Mouse (Mus musculus): ENCODE results near the gene Epb41l1. TPM values are rescaled to one million over a fixed set of nuclear protein-coding genes. Genes with fewer than 3 reads are reported as not detected.

Epb41l1 gene
- polyA plus RNA-seq, 1 experiment from 2014 or later, result 0.54 TPM

- Histone ChIP-seq H3K4me3 (replicated peaks) (peak within 1 kb of the TSS; percentile 91), H3K36me3 (replicated peaks) (peaks cover 25% of the 10 kb centered on the region), H3K4me2 (peak within 1 kb of the TSS; percentile 76), H3K27ac (replicated peaks) (peak within 1 kb of the TSS; percentile 76), H3K9ac (peak within 1 kb of the TSS; percentile 84), H3K27me3 (no peaks in the 10 kb centered on the region), H3K4me1 (replicated peaks) (peaks cover 27% of the 10 kb centered on the region), H3K9me3 (replicated peaks) (no peaks in the 10 kb centered on the region)
- peak; percentile 54 for ATAC-seq (ENCODE audit: insufficient read depth)
- 4% methylated on average over 39 of the region's 39 CpGs for WGBS (ENCODE audit: insufficient replicate concordance)
Observed at GRCm38 (mm10) chr2:156547123-156547891, 126.6 kb downstream of the Epb41l1 start, which contains the start of gene Aar2. TSS of gene Aar2 (plus strand) at chr2:156547584.

GRCm38 (mm10) chr2:156552421-156552820 lies 131.7 kb downstream of the Epb41l1 start:
- 86% methylated on average over 4 of the region's 4 CpGs for WGBS (ENCODE audit: insufficient replicate concordance)
- Histone ChIP-seq H3K36me3 (replicated peaks) (peaks cover 68% of the 10 kb centered on the region), H3K4me3 (replicated peaks) (no peak overlapping the region), H3K4me1 (replicated peaks) (peaks cover 17% of the 10 kb centered on the region; the same call in 1 of the 2 replicates), H3K27ac (replicated peaks) (no peak overlapping the region), H3K9me3 (replicated peaks) (no peaks in the 10 kb centered on the region), H3K9ac (no peak overlapping the region), H3K4me2 (no peak overlapping the region), H3K27me3 (no peaks in the 10 kb centered on the region)
- no peak for ATAC-seq (ENCODE audit: insufficient read depth)

- 13% methylated on average over 2 of the region's 2 CpGs for WGBS (ENCODE audit: insufficient replicate concordance)
Observed at GRCm38 (mm10) chr2:156561808-156562207, 141.1 kb downstream of the Epb41l1 start.

GRCm38 (mm10) chr2:156563557-156563956 lies 142.8 kb downstream of the Epb41l1 start:
- Histone ChIP-seq H3K4me2 (no peak overlapping the region), H3K4me3 (replicated peaks) (no peak overlapping the region), H3K27ac (replicated peaks) (no peak overlapping the region), H3K36me3 (replicated peaks) (peaks cover 42% of the 10 kb centered on the region), H3K4me1 (replicated peaks) (peaks cover 5% of the 10 kb centered on the region), H3K9ac (no peak overlapping the region), H3K9me3 (replicated peaks) (no peaks in the 10 kb centered on the region), H3K27me3 (no peaks in the 10 kb centered on the region)
- ATAC-seq (ENCODE audit: insufficient read depth), result no peak
- 69% methylated on average over 5 of the region's 5 CpGs for WGBS (ENCODE audit: insufficient replicate concordance)

More at GRCm38 (mm10) chr2:156561808-156562207, 141.1 kb downstream of the Epb41l1 start:
- Histone ChIP-seq H3K9me3 (replicated peaks) (no peaks in the 10 kb centered on the region), H3K27ac (replicated peaks) (no peak overlapping the region), H3K36me3 (replicated peaks) (peaks cover 41% of the 10 kb centered on the region), H3K9ac (no peak overlapping the region), H3K27me3 (no peaks in the 10 kb centered on the region), H3K4me2 (no peak overlapping the region), H3K4me3 (replicated peaks) (no peak overlapping the region), H3K4me1 (replicated peaks) (peaks cover 5% of the 10 kb centered on the region)
- no peak for ATAC-seq (ENCODE audit: insufficient read depth)

GRCm38 (mm10) chr2:156566512-156566911 lies 145.8 kb downstream of the Epb41l1 start:
- 80% methylated on average over 2 of the region's 2 CpGs for WGBS (ENCODE audit: insufficient replicate concordance)
- no peak for ATAC-seq (ENCODE audit: insufficient read depth)
- Histone ChIP-seq H3K9ac (no peak overlapping the region), H3K4me2 (no peak overlapping the region), H3K4me1 (replicated peaks) (peaks cover 4% of the 10 kb centered on the region), H3K36me3 (replicated peaks) (peaks cover 22% of the 10 kb centered on the region), H3K27ac (replicated peaks) (no peak overlapping the region), H3K4me3 (replicated peaks) (no peak overlapping the region), H3K27me3 (no peaks in the 10 kb centered on the region), H3K9me3 (replicated peaks) (no peaks in the 10 kb centered on the region)

- Histone ChIP-seq H3K9me3 (replicated peaks) (no peaks in the 10 kb centered on the region), H3K4me2 (no peak overlapping the region), H3K4me1 (replicated peaks) (no peaks in the 10 kb centered on the region), H3K4me3 (replicated peaks) (no peak overlapping the region), H3K27me3 (no peaks in the 10 kb centered on the region), H3K9ac (no peak overlapping the region), H3K36me3 (replicated peaks) (peaks cover 22% of the 10 kb centered on the region), H3K27ac (replicated peaks) (no peak overlapping the region)
- no peak for ATAC-seq (ENCODE audit: insufficient read depth)
- WGBS (ENCODE audit: insufficient replicate concordance), result 67% methylated on average over 7 of the region's 7 CpGs
Observed at GRCm38 (mm10) chr2:156568647-156569046, 147.9 kb downstream of the Epb41l1 start.

- Histone ChIP-seq H3K36me3 (replicated peaks) (peaks cover 22% of the 10 kb centered on the region), H3K27ac (replicated peaks) (no peak overlapping the region), H3K4me2 (no peak overlapping the region), H3K9me3 (replicated peaks) (no peaks in the 10 kb centered on the region), H3K4me3 (replicated peaks) (no peak overlapping the region), H3K9ac (no peak overlapping the region), H3K27me3 (no peaks in the 10 kb centered on the region), H3K4me1 (replicated peaks) (no peaks in the 10 kb centered on the region)
- WGBS (ENCODE audit: insufficient replicate concordance), result 79% methylated on average over 3 of the region's 3 CpGs
- ATAC-seq (ENCODE audit: insufficient read depth), result no peak
Observed at GRCm38 (mm10) chr2:156569261-156569660, 148.6 kb downstream of the Epb41l1 start.

- H3K27me3 ChIP-seq, result no peaks in the 10 kb centered on the region
- no peak for ATAC-seq (ENCODE audit: insufficient read depth)
- WGBS (ENCODE audit: insufficient replicate concordance), result 63% methylated on average over 6 of the region's 6 CpGs
Observed at GRCm38 (mm10) chr2:156571521-156571920, 150.8 kb downstream of the Epb41l1 start.

GRCm38 (mm10) chr2:156576850-156577587 lies 156.3 kb downstream of the Epb41l1 start:
- Histone ChIP-seq H3K4me1 (replicated peaks) (no peaks in the 10 kb centered on the region), H3K4me3 (replicated peaks) (no peak overlapping the region), H3K9me3 (replicated peaks) (no peaks in the 10 kb centered on the region), H3K27ac (replicated peaks) (no peak overlapping the region), H3K4me2 (no peak overlapping the region), H3K36me3 (replicated peaks) (no peaks in the 10 kb centered on the region), H3K9ac (no peak overlapping the region), H3K27me3 (no peaks in the 10 kb centered on the region; the same call in 1 of the 2 replicates)
- no peak for ATAC-seq (ENCODE audit: insufficient read depth)
- 56% methylated on average over 7 of the region's 7 CpGs for WGBS (ENCODE audit: insufficient replicate concordance)

More at GRCm38 (mm10) chr2:156571521-156571920, 150.8 kb downstream of the Epb41l1 start:
- Histone ChIP-seq H3K36me3 (replicated peaks) (peaks cover 20% of the 10 kb centered on the region), H3K9me3 (replicated peaks) (no peaks in the 10 kb centered on the region), H3K27ac (replicated peaks) (no peak overlapping the region), H3K4me1 (replicated peaks) (no peaks in the 10 kb centered on the region), H3K4me2 (no peak overlapping the region), H3K4me3 (replicated peaks) (no peak overlapping the region), H3K9ac (no peak overlapping the region)

GRCm38 (mm10) chr2:156580507-156580906 lies 159.8 kb downstream of the Epb41l1 start:
- no peaks in the 10 kb centered on the region for H3K9me3 ChIP-seq (replicated peaks)
- 52% methylated on average over 5 of the region's 5 CpGs for whole genome bisulfite sequencing (ENCODE audit: insufficient replicate concordance)
- no peaks in the 10 kb centered on the region for H3K4me1 ChIP-seq (replicated peaks)
- H3K27me3 ChIP-seq, result peaks cover 7% of the 10 kb centered on the region
- no peak overlapping the region for H3K27ac ChIP-seq (replicated peaks)
- H3K9ac ChIP-seq, result no peak overlapping the region
- ATAC-seq (ENCODE audit: insufficient read depth), result no peak
- no peak overlapping the region for H3K4me3 ChIP-seq (replicated peaks)
- H3K36me3 ChIP-seq (replicated peaks), result no peaks in the 10 kb centered on the region
- H3K4me2 ChIP-seq, result no peak overlapping the region

- Histone ChIP-seq H3K4me3 (replicated peaks) (no peak overlapping the region), H3K27ac (replicated peaks) (no peak overlapping the region), H3K9me3 (replicated peaks) (no peaks in the 10 kb centered on the region), H3K9ac (no peak overlapping the region), H3K4me1 (replicated peaks) (no peaks in the 10 kb centered on the region), H3K27me3 (peaks cover 7% of the 10 kb centered on the region), H3K36me3 (replicated peaks) (no peaks in the 10 kb centered on the region), H3K4me2 (no peak overlapping the region)
- WGBS (ENCODE audit: insufficient replicate concordance), result 60% methylated on average over 10 of the region's 10 CpGs
- ATAC-seq (ENCODE audit: insufficient read depth), result no peak
Observed at GRCm38 (mm10) chr2:156581244-156581643, 160.5 kb downstream of the Epb41l1 start.
